Mouse (Mus musculus) hindbrain, postnatal 0 days (tissue): ENCODE data around the gene Popdc2. TPM values are rescaled to one million over a fixed set of nuclear protein-coding genes. Genes with fewer than 3 reads are reported as not detected.

Source experiments
- ATAC-seq: fragments of 200-750 bp; cut with Nextera tagmentation; 2 replicates; pipeline ENCODE4 v1.8.0; 2017; ENCODE audit warnings: mild to moderate bottlenecking, moderate TSS enrichment, moderate library complexity
- DNase-seq: peaks from one replicate; pipeline ENCODE4 v3.0.0-alpha.2; 2015; ENCODE audit warnings: low spot score
- H3K27ac ChIP-seq: fragments of 300-500 bp; sonication (generic); 2 replicates; pipeline ENCODE4 v1.5.1; 2014; ENCODE audit warnings: mild to moderate bottlenecking
- H3K27me3 ChIP-seq: fragments of 300-500 bp; sonication (generic); 2 replicates; pipeline ENCODE4 v1.6.1; 2014; ENCODE audit warnings: low read length, mixed read lengths; ENCODE audit not compliant: insufficient read depth
- H3K36me3 ChIP-seq: fragments of 300-500 bp; sonication (generic); 2 replicates; pipeline ENCODE4 v1.6.1; 2014; ENCODE audit warnings: low read length, mixed read lengths; ENCODE audit not compliant: insufficient read depth
- H3K4me1 ChIP-seq: fragments of 300-500 bp; sonication (generic); 2 replicates; pipeline ENCODE4 v1.6.1; 2014; ENCODE audit warnings: antibody characterized with exemption, low read length, mixed read lengths; ENCODE audit not compliant: insufficient read depth
- H3K4me2 ChIP-seq: fragments of 300-500 bp; sonication (generic); 2 replicates; pipeline ENCODE4 v1.6.1; 2014; ENCODE audit warnings: low read depth, mild to moderate bottlenecking, low read length, moderate library complexity, mixed read lengths
- H3K4me3 ChIP-seq: fragments of 300-500 bp; sonication (generic); 2 replicates; pipeline ENCODE4 v1.5.1; 2014; ENCODE audit warnings: low read length
- H3K9ac ChIP-seq: fragments of 300-500 bp; sonication (generic); replicated peaks from 2 replicates; pipeline ENCODE4 v1.6.1; 2014; ENCODE audit warnings: mild to moderate bottlenecking, low read length, moderate library complexity, mixed read lengths
- H3K9me3 ChIP-seq: fragments of 300-500 bp; sonication (generic); 2 replicates; pipeline ENCODE4 v1.6.1; 2016; ENCODE audit warnings: low read length, mixed read lengths
- CTCF ChIP-seq: IDR thresholded peaks from 2 replicates; pipeline ENCODE4 v1.5.1; 2016; ENCODE audit warnings: antibody characterized with exemption, control low read depth, low read depth
- WGBS: fragments of 180-500 bp; shearing (Covaris S2); extraction: QIAGEN DNeasy Blood & Tissue Kit; methylation state at CpG from one replicate; pipeline ENCODE4 v1.1.7; 2014; 5-methylcytosine and 5-hydroxymethylcytosine counted together
- polyA plus RNA-seq: library from polyadenylated mRNA; unstranded; fragments of >200 nt; fragmentation: Nextera tagmentation; extraction: Ambion mirVana; gene quantifications from 2 replicates; pipeline ENCODE4 v1.2.1, GENCODE M21; 2015
- total RNA-seq: library from RNA; depleted of rRNA; stranded (reverse); fragments of >200 nt; gene quantifications from 2 replicates; pipeline ENCODE4 v1.2.3, GENCODE M21; 2014

Gene Popdc2
- total and polyA plus RNA-seq, 2 experiments from 2014 or later: 0.10 to 0.83 TPM

DNA sequence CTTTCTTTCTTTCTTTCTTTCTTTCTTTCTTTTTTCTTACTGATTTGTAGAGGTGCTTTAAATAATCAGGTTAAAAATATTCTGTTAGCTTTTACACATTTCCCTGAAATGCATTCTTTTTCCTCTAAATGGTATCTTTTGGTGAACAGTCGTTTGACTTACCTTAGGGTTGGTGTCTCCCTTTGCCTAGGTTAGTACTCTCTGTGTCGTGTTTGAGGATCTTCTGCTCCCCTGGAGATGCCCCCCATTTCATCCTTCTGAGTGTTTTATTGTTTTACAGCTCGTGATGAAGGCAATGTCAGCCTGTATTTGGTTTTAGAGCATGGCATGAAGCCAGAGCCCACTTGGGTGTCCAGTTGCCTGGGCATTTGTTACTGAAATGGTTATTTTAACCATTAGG lies 17.5 kb downstream of the Popdc2 start:
- H3K4me3 ChIP-seq: no peak overlapping the region
- no peak for TF ChIP-seq CTCF
- 43% methylated on average over 3 of the region's 3 CpGs for WGBS

DNA sequence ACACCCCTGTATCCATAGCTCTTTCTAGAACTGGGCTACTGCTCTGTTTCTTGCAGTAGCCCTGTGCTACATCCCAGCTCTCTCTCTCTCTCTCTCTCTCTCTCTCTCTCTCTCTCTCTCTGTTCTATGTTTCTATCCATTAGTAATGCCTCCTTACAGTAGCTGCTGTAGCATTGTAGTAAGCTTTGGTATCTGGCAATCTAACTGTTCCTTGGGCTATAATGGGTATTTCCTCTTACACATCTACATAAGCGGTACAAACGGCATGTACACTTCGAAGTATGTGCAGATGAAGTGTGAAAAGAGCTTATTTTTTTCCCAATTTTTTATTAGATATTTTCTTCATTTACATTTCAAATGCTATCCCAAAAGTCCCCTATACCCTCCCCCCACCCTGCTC lies 17.9 kb downstream of the Popdc2 start:
- Histone ChIP-seq H3K4me3 (no peak overlapping the region), H3K9ac (no peak overlapping the region), H3K36me3 (no peaks in the 10 kb centered on the region), H3K27me3 (no peaks in the 10 kb centered on the region), H3K4me2 (no peak overlapping the region), H3K27ac (no peak overlapping the region), H3K4me1 (no peaks in the 10 kb centered on the region), H3K9me3 (no peaks in the 10 kb centered on the region)
- DNase-seq (no peak), ATAC-seq (no peak)
- WGBS: 95% methylated on average over 3 of the region's 3 CpGs
- TF ChIP-seq CTCF: no peak

More for the DNA sequence above, 17.5 kb downstream of the Popdc2 start:
- Histone ChIP-seq H3K9ac (no peak overlapping the region), H3K4me2 (no peak overlapping the region), H3K27ac (no peak overlapping the region), H3K27me3 (no peaks in the 10 kb centered on the region), H3K36me3 (no peaks in the 10 kb centered on the region), H3K4me1 (no peaks in the 10 kb centered on the region), H3K9me3 (no peaks in the 10 kb centered on the region)
- no peak for ATAC-seq
- DNase-seq: no peak

DNA sequence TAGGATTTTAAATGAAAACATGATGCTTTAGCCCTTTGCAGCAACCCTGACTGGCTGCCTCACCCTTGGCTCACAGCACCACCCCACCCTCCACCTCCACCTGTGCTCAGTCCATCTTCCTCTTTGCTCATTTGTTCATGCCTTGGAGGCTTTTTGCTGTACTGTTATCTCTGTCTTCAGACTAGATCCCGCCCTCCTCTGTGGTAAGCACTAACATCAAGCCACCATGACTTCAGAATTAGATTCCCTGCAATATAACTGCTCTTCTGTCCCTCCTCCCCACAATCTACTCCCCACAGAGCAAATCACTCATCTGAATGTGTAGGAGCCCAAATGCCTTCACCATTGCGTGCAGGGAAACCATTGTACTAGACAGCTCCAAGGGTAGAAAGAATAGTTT lies 21.7 kb downstream of the Popdc2 start:
- H3K36me3 ChIP-seq: no peaks in the 10 kb centered on the region
- ATAC-seq (no peak), DNase-seq (no peak)
- 63% methylated on average over 2 of the region's 2 CpGs for WGBS
- no peak overlapping the region for H3K4me3 ChIP-seq
- H3K4me2 ChIP-seq: no peak overlapping the region
- H3K9ac ChIP-seq: no peak overlapping the region
- no peak for TF ChIP-seq CTCF
- H3K27ac ChIP-seq: no peak overlapping the region
- H3K27me3 ChIP-seq: no peaks in the 10 kb centered on the region
- no peaks in the 10 kb centered on the region for H3K4me1 ChIP-seq
- H3K9me3 ChIP-seq: no peaks in the 10 kb centered on the region

DNA sequence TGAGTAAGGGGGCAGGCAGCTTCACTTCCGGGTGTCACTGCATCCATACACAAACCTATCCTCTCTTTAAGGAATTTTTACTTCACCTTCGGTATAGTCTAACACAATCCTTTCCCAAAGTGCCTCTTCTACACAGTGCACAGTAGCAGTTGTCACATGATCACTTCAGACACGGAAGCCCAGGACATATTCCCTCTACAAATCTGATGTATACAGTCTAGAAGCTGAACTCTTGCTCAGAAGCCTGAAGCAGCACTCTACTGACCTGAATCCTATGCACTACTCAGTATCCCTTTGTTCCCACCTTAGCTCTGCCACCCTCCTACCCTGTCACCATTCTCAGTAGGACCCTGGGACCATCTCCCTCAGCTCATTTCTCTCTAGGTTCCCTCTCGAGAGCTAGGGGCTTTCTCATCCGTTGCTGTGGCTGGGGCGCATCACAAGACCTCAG lies 23.2 kb downstream of the Popdc2 start:
- Histone ChIP-seq H3K9me3 (no peaks in the 10 kb centered on the region), H3K9ac (no peak overlapping the region), H3K4me2 (no peak overlapping the region), H3K4me3 (no peak overlapping the region), H3K4me1 (no peaks in the 10 kb centered on the region), H3K27ac (no peak overlapping the region), H3K36me3 (no peaks in the 10 kb centered on the region), H3K27me3 (no peaks in the 10 kb centered on the region)
- 90% methylated on average over 6 of the region's 6 CpGs for WGBS
- DNase-seq (no peak), ATAC-seq (no peak)
- no peak for TF ChIP-seq CTCF

DNA sequence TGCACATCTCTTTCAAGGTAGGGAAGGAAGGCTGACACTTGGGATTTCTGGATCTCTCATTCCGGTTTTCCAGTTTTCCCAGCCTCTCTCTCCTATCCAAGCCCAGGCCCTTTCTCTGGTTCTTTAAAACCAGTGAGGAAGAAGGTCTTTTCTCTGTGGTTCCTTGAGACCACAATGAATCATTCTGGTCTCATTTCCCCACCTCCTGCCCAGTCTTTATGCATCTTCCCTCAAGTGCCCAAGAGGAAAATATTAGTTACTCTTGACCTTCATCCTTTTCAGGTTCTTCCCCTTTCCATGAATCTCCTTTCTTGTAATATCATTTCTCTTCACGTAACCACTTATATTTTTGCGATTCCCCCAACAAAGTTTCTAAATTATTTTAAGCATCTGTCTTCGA lies 23.7 kb downstream of the Popdc2 start:
- Histone ChIP-seq H3K4me1 (no peaks in the 10 kb centered on the region), H3K4me2 (no peak overlapping the region), H3K9ac (no peak overlapping the region), H3K27me3 (no peaks in the 10 kb centered on the region), H3K36me3 (no peaks in the 10 kb centered on the region), H3K9me3 (no peaks in the 10 kb centered on the region), H3K4me3 (no peak overlapping the region), H3K27ac (no peak overlapping the region)
- WGBS: 95% methylated on average over 4 of the region's 4 CpGs
- TF ChIP-seq CTCF: no peak
- DNase-seq (no peak), ATAC-seq (no peak)

DNA sequence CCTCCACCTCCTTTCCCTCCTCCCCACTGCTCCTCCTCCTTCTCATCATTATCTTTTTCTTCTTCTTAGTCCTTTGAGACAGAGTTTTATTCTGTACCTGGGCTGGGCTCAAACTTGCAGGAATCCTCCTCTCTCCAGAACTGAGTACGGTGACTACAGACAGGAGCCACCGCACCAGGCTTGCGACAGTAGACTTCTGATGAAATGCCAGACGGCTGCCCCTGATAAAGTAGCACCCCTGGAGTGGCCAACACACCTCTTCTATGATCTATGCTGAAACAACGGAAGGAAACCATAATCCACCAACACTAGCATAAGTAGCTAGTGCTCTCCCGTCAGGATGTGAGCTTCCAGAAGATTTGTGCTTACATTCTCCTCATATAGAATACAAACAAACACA lies 25.4 kb downstream of the Popdc2 start:
- TF ChIP-seq CTCF: no peak
- Histone ChIP-seq H3K9ac (no peak overlapping the region), H3K27ac (no peak overlapping the region), H3K36me3 (no peaks in the 10 kb centered on the region), H3K4me1 (no peaks in the 10 kb centered on the region), H3K4me3 (no peak overlapping the region), H3K9me3 (no peaks in the 10 kb centered on the region), H3K27me3 (no peaks in the 10 kb centered on the region), H3K4me2 (no peak overlapping the region)
- DNase-seq (no peak), ATAC-seq (no peak)
- 88% methylated on average over 6 of the region's 6 CpGs for WGBS

DNA sequence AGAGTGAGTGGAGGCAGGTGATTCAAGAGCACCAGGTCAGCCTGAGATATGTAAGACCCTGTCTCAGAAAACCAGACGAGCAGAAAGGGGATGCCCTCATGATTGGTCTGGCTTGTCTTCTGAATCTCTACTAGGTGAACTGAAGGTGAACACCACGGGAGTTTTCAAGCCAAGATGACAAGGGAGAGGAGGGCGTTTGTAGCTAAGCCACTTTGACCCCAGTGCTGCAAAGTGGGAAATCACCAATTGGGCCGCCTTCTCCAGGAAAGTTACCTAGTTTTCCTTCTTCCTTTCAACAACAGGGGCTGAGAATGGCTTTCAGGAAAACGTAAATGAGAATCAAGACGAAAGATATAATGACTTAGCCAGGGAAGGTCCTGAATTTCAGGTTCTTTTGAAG lies 26.7 kb downstream of the Popdc2 start:
- no peaks in the 10 kb centered on the region for H3K27me3 ChIP-seq
- H3K4me1 ChIP-seq: no peaks in the 10 kb centered on the region
- DNase-seq (no peak), ATAC-seq (no peak)
- H3K27ac ChIP-seq: no peak overlapping the region
- H3K9ac ChIP-seq: no peak overlapping the region
- no peaks in the 10 kb centered on the region for H3K36me3 ChIP-seq
- H3K4me3 ChIP-seq: no peak overlapping the region
- H3K4me2 ChIP-seq: no peak overlapping the region
- no peaks in the 10 kb centered on the region for H3K9me3 ChIP-seq
- 79% methylated on average over 6 of the region's 6 CpGs for WGBS
- TF ChIP-seq CTCF: no peak
